In genomic region chr1:94701688-94702087, GRCm38 (mm10) we compare ENCODE assay signal across 20 mouse cellular contexts.
"Had no signal": no experiment of that assay in that cellular context is flagged by ENCODE, and none has a peak within 500 bp of the region (broad histone marks: within the 10 kb centered on the region; RNA-seq: fewer than 3 reads in every experiment).

No protein-coding gene starts in this region.

- ATAC-seq: lung, postnatal 0 days; midbrain, embryonic 15.5 days had no signal

- H3K4me3 ChIP-seq: layer of hippocampus, adult 2 months; limb, embryonic 10.5 days; limb, embryonic 13.5 days; liver, embryonic 13.5 days; midbrain, embryonic 12.5 days; midbrain, embryonic 15.5 days; neural tube, embryonic 12.5 days; neural tube, embryonic 15.5 days had no signal

- H3K36me3 ChIP-seq: limb, embryonic 10.5 days; limb, embryonic 13.5 days; liver, embryonic 13.5 days; midbrain, embryonic 12.5 days; midbrain, embryonic 15.5 days; neural tube, embryonic 12.5 days; neural tube, embryonic 15.5 days had no signal

- H3K9me3 ChIP-seq: limb, embryonic 10.5 days; limb, embryonic 13.5 days; liver, embryonic 13.5 days; midbrain, embryonic 12.5 days; midbrain, embryonic 15.5 days; neural tube, embryonic 12.5 days; neural tube, embryonic 15.5 days had no signal

- DNase-seq: kidney, adult 2 months; kidney, postnatal 25 days; liver, embryonic 13.5 days; lung, embryonic 14.5 days; lung, postnatal 36 days; right cerebral cortex, adult 18-20 months; right cerebral cortex, postnatal 14 days; right cerebral cortex, postnatal 4 days; thymus, adult 2 months; thymus, postnatal 25 days had no signal

- H3K9ac ChIP-seq: limb, embryonic 13.5 days; liver, embryonic 13.5 days; lung, embryonic 14.5 days; midbrain, embryonic 12.5 days; midbrain, embryonic 15.5 days; neural tube, embryonic 12.5 days; neural tube, embryonic 15.5 days had no signal

- H3K27ac ChIP-seq: kidney, postnatal 0 days; layer of hippocampus, adult 2 months; limb, embryonic 10.5 days; limb, embryonic 13.5 days; liver, embryonic 13.5 days; midbrain, embryonic 12.5 days; midbrain, embryonic 15.5 days; neural tube, embryonic 12.5 days; neural tube, embryonic 15.5 days; stomach, postnatal 0 days had no signal

- H3K27me3 ChIP-seq: limb, embryonic 13.5 days; liver, embryonic 13.5 days; midbrain, embryonic 12.5 days; midbrain, embryonic 15.5 days; neural tube, embryonic 12.5 days; neural tube, embryonic 15.5 days had no signal

- H3K4me1 ChIP-seq: limb, embryonic 10.5 days; limb, embryonic 13.5 days; liver, embryonic 13.5 days; midbrain, embryonic 12.5 days; midbrain, embryonic 15.5 days; neural tube, embryonic 12.5 days; neural tube, embryonic 15.5 days had no signal
